Comparison of ENCODE assay signal across 13 mouse cellular contexts in the genomic region with DNA sequence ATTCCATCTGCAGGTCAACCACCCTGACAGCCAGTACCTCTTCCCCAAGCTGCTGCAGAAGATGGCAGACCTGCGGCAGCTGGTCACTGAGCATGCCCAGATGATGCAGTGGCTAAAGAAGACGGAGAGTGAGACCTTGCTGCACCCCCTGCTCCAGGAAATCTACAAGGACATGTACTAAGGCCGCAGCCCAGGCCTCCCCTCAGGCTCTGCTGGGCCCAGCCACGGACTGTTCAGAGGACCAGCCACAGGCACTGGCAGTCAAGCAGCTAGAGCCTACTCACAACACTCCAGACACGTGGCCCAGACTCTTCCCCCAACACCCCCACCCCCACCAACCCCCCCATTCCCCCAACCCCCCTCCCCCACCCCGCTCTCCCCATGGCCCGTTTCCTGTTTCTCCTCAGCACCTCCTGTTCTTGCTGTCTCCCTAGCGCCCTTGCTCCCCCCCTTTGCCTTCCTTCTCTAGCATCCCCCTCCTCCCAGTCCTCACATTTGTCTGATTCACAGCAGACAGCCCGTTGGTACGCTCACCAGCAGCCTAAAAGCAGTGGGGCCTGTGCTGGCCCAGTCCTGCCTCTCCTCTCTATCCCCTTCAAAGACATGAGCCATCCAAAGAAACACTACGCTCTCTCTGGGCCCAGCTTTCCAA. TPM values are rescaled to one million over a fixed set of nuclear protein-coding genes. Genes with fewer than 3 reads are reported as not detected.
DNase-seq lines count a peak whose midpoint lies in the region; ATAC-seq and TF ChIP-seq lines count a peak whose summit lies in the region.
"Had no signal": no experiment of that assay in that cellular context is flagged by ENCODE, and none has a peak within 500 bp of the region (broad histone marks: within the 10 kb centered on the region; RNA-seq: fewer than 3 reads in every experiment).

No protein-coding gene starts in this region.

- no peak overlapping the region for H3K9ac ChIP-seq in intestine, embryonic 14.5 days (ENCODE audit: low read length)
- H3K9ac ChIP-seq in intestine, postnatal 0 days (ENCODE audit: low read depth, low read length) = no peak overlapping the region
- H3K9ac ChIP-seq in neural tube, embryonic 15.5 days (replicated peaks) = no peak overlapping the region
- 0 out of 2 replicates have a peak overlapping the region, but pooled peaks have one; percentile 23 for H3K9ac ChIP-seq in intestine, embryonic 15.5 days
- H3K9ac ChIP-seq: liver, embryonic 13.5 days had no signal

- ATAC-seq in intestine, embryonic 14.5 days (replicated peaks; ENCODE audit: low FRiP score, low TSS enrichment, low read depth) = peak; percentile 59
- no peak for ATAC-seq in intestine, postnatal 0 days
- ATAC-seq in neural tube, embryonic 15.5 days (ENCODE audit: low FRiP score) = no peak
- ATAC-seq in intestine, embryonic 15.5 days = 0 out of 2 replicates have a peak, but pooled peaks have one; percentile 18
- no peak for ATAC-seq in monocyte, adult 5-6 weeks (replicated peaks; ENCODE audit: insufficient number of reproducible peaks, low FRiP score, low TSS enrichment, poor library complexity, severe bottlenecking)
- ATAC-seq: forebrain, embryonic 14.5 days had no signal

- no peak for TF ChIP-seq CTCF in intestine, postnatal 0 days (IDR thresholded peaks at IDR 0.05; ENCODE audit: low read depth)

- WGBS in intestine, embryonic 14.5 days = 25% methylated on average over 11 of the region's 11 CpGs
- 56% methylated on average over 11 of the region's 11 CpGs for WGBS in intestine, postnatal 0 days
- WGBS in neural tube, embryonic 15.5 days = 57% methylated on average over 10 of the region's 11 CpGs
- WGBS in intestine, embryonic 15.5 days = 34% methylated on average over 11 of the region's 11 CpGs

- H3K4me3 ChIP-seq in intestine, embryonic 14.5 days (ENCODE audit: low read depth, low read length) = no peak overlapping the region
- no peak overlapping the region for H3K4me3 ChIP-seq in intestine, postnatal 0 days (ENCODE audit: low read depth, low read length)
- no peak overlapping the region for H3K4me3 ChIP-seq in neural tube, embryonic 15.5 days (replicated peaks)
- H3K4me3 ChIP-seq in intestine, embryonic 15.5 days (replicated peaks) = no peak overlapping the region
- H3K4me3 ChIP-seq: liver, embryonic 13.5 days had no signal

- peak overlapping the region; percentile 60 for H3K27ac ChIP-seq in intestine, embryonic 14.5 days (ENCODE audit: low read depth)
- no peak overlapping the region for H3K27ac ChIP-seq in intestine, postnatal 0 days (ENCODE audit: low read depth, low read length)
- H3K27ac ChIP-seq in neural tube, embryonic 15.5 days (replicated peaks) = no peak overlapping the region
- peak overlapping the region; percentile 63; the same call in 1 of the 2 replicates for H3K27ac ChIP-seq in intestine, embryonic 15.5 days
- H3K27ac ChIP-seq: liver, embryonic 13.5 days had no signal

- H3K9me3 ChIP-seq in intestine, embryonic 14.5 days (ENCODE audit: control insufficient read depth, low read length) = no peaks in the 10 kb centered on the region
- no peaks in the 10 kb centered on the region for H3K9me3 ChIP-seq in intestine, postnatal 0 days (ENCODE audit: control insufficient read depth)
- no peaks in the 10 kb centered on the region for H3K9me3 ChIP-seq in neural tube, embryonic 15.5 days (replicated peaks)
- no peaks in the 10 kb centered on the region for H3K9me3 ChIP-seq in intestine, embryonic 15.5 days
- H3K9me3 ChIP-seq: liver, embryonic 13.5 days had no signal

- peaks cover 9% of the 10 kb centered on the region for H3K36me3 ChIP-seq in intestine, embryonic 14.5 days (ENCODE audit: control insufficient read depth, insufficient read depth, low read length)
- H3K36me3 ChIP-seq in intestine, postnatal 0 days (ENCODE audit: control insufficient read depth, insufficient read depth) = peaks cover 24% of the 10 kb centered on the region; the same call in 1 of the 2 replicates
- peaks cover 3% of the 10 kb centered on the region; the same call in 1 of the 2 replicates for H3K36me3 ChIP-seq in neural tube, embryonic 15.5 days
- H3K36me3 ChIP-seq in intestine, embryonic 15.5 days = 0 out of 2 replicates have a peak, but pooled peaks cover 5% of the 10 kb centered on the region

- no peak overlapping the region for H3K4me2 ChIP-seq in intestine, embryonic 14.5 days (ENCODE audit: low read length)
- no peak overlapping the region for H3K4me2 ChIP-seq in intestine, postnatal 0 days (replicated peaks; ENCODE audit: low read depth)
- H3K4me2 ChIP-seq in neural tube, embryonic 15.5 days = no peak overlapping the region
- no peak overlapping the region for H3K4me2 ChIP-seq in intestine, embryonic 15.5 days (replicated peaks)
- H3K4me2 ChIP-seq: liver, embryonic 13.5 days had no signal

- peaks cover 22% of the 10 kb centered on the region for H3K4me1 ChIP-seq in intestine, embryonic 14.5 days (replicated peaks; ENCODE audit: control insufficient read depth, insufficient read depth, low read length)
- H3K4me1 ChIP-seq in intestine, postnatal 0 days (replicated peaks; ENCODE audit: control insufficient read depth, insufficient read depth, low read length) = no peaks in the 10 kb centered on the region
- peaks cover 11% of the 10 kb centered on the region for H3K4me1 ChIP-seq in neural tube, embryonic 15.5 days
- H3K4me1 ChIP-seq in intestine, embryonic 15.5 days (replicated peaks) = peaks cover 26% of the 10 kb centered on the region

- no peak for DNase-seq in intestine, embryonic 14.5 days (ENCODE audit: low spot score)
- DNase-seq in neural tube, embryonic 10.5 days (ENCODE audit: extremely low spot score, low spot score) = peak; percentile 35
- no peak for DNase-seq in adipocyte (ENCODE audit: low spot score)
- DNase-seq in layer of hippocampus, adult 9-11 months = no peak
- DNase-seq: cerebellum, postnatal 36 days; gastrocnemius, postnatal 36 days; liver, embryonic 13.5 days had no signal

- H3K27me3 ChIP-seq in intestine, embryonic 14.5 days (replicated peaks; ENCODE audit: control insufficient read depth, insufficient read depth, low read length) = no peaks in the 10 kb centered on the region
- H3K27me3 ChIP-seq in intestine, postnatal 0 days (replicated peaks; ENCODE audit: control insufficient read depth, insufficient read depth, low read length) = no peaks in the 10 kb centered on the region
- no peaks in the 10 kb centered on the region for H3K27me3 ChIP-seq in neural tube, embryonic 15.5 days (replicated peaks)
- H3K27me3 ChIP-seq in intestine, embryonic 15.5 days (replicated peaks) = no peaks in the 10 kb centered on the region
- H3K27me3 ChIP-seq: CH12.LX; liver, embryonic 13.5 days had no signal

RNA-seq across cellular contexts. Expression of a gene that starts 13.5 kb away (rescaled TPM):
- 27.3 and 33.7 TPM in 2 replicates for polyA plus RNA-seq in intestine, embryonic 14.5 days (2014; fragmentation: Nextera tagmentation; extraction: Ambion mirVana)
- polyA plus RNA-seq in intestine, postnatal 0 days (2015; fragmentation: Nextera tagmentation; extraction: Ambion mirVana) = 10.3 and 11.0 TPM in 2 replicates
- polyA plus RNA-seq in neural tube, embryonic 15.5 days (2015; fragmentation: Nextera tagmentation; extraction: Ambion mirVana) = 26.3 and 30.3 TPM in 2 replicates
- polyA plus RNA-seq in intestine, embryonic 15.5 days (2015; fragmentation: Nextera tagmentation; extraction: Ambion mirVana) = 22.7 and 29.8 TPM in 2 replicates
- 8.8 to 18.2 TPM (median 13.0 TPM) in 3 replicates for total RNA-seq in monocyte, adult 5-6 weeks (2017)

RNA-seq across cellular contexts. Expression of a gene that starts 28.5 kb away (rescaled TPM):
- 909 and 955 TPM in 2 replicates for polyA plus RNA-seq in intestine, embryonic 14.5 days (2014; fragmentation: Nextera tagmentation; extraction: Ambion mirVana)
- polyA plus RNA-seq in intestine, postnatal 0 days (2015; fragmentation: Nextera tagmentation; extraction: Ambion mirVana) = 383 and 417 TPM in 2 replicates
- polyA plus RNA-seq in neural tube, embryonic 15.5 days (2015; fragmentation: Nextera tagmentation; extraction: Ambion mirVana) = 329 and 387 TPM in 2 replicates
- 639 and 690 TPM in 2 replicates for polyA plus RNA-seq in intestine, embryonic 15.5 days (2015; fragmentation: Nextera tagmentation; extraction: Ambion mirVana)
- total RNA-seq in monocyte, adult 5-6 weeks (2017) = 363 to 372 TPM (median 364 TPM) in 3 replicates

RNA-seq across cellular contexts. Expression of a gene that starts 50.8 kb away (rescaled TPM):
- polyA plus RNA-seq in intestine, embryonic 14.5 days (2014; fragmentation: Nextera tagmentation; extraction: Ambion mirVana) = 12.0 and 13.3 TPM in 2 replicates
- 5.8 and 6.2 TPM in 2 replicates for polyA plus RNA-seq in intestine, postnatal 0 days (2015; fragmentation: Nextera tagmentation; extraction: Ambion mirVana)
- 1.5 and 3.2 TPM in 2 replicates for polyA plus RNA-seq in neural tube, embryonic 15.5 days (2015; fragmentation: Nextera tagmentation; extraction: Ambion mirVana)
- polyA plus RNA-seq in intestine, embryonic 15.5 days (2015; fragmentation: Nextera tagmentation; extraction: Ambion mirVana) = 8.9 and 10.0 TPM in 2 replicates
- not detected in 3 replicates for total RNA-seq in monocyte, adult 5-6 weeks (2017)

Comparison
In these comparisons a context has a peak if more than half of its experiments do, and no peak if none do; other contexts are left out.
1. ATAC-seq: peak in intestine, embryonic 14.5 days (single experiment) and intestine, embryonic 15.5 days (single experiment); none in intestine, postnatal 0 days (single experiment), neural tube, embryonic 15.5 days (single experiment) and monocyte, adult 5-6 weeks (single experiment).
2. H3K27ac ChIP-seq: peak in intestine, embryonic 14.5 days (single experiment) and intestine, embryonic 15.5 days (single experiment); none in intestine, postnatal 0 days (single experiment) and neural tube, embryonic 15.5 days (single experiment).